Mouse (Mus musculus): ENCODE data around the gene Negr1. TPM values are rescaled to one million over a fixed set of nuclear protein-coding genes. Genes with fewer than 3 reads are reported as not detected.

Gene Negr1
- total RNA-seq, 1 experiment: 0.31 TPM

DNA sequence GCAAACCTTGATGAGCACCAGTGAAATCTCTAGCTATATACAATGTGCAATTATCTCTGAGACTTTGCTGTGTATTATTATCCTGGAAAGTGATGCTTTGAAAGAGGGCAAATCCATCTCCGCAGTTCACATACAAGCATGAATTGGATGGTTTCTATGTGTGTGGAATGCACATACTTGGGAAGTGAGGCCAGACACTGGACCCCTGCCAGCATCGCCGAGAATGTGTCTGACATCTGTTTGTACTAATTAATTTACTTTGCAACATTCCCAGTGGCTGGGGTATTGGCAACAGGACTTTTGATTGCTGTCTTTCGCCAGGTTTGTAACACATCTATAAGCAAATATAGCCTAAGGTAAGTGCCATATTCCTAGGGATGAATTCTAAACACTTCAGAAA lies 420.5 kb downstream of the Negr1 start:
- H3K27ac ChIP-seq (ENCODE audit: insufficient read depth, low read depth, low read length, poor library complexity, severe bottlenecking): no peak overlapping the region
- H3K4me3 ChIP-seq (ENCODE audit: insufficient read depth in 1 of 2, low read depth in 1 of 2, low read length in 2 of 2, poor library complexity in 1 of 2, severe bottlenecking in 1 of 2): no peak overlapping the region
- no peak for DNase-seq (ENCODE audit: low read depth, low spot score)
- H3K4me1 ChIP-seq (ENCODE audit: control insufficient read depth in 2 of 2, insufficient read depth in 2 of 2, low read length in 2 of 2, poor library complexity in 1 of 2): no peaks in the 10 kb centered on the region
- H3K9me3 ChIP-seq (ENCODE audit: control insufficient read depth, insufficient read depth, low read depth, low read length): no peaks in the 10 kb centered on the region
- no peak for TF ChIP-seq HCFC1 (IDR thresholded peaks at IDR 0.05; ENCODE audit: borderline replicate concordance, insufficient read depth, low read length)
- no peak for TF ChIP-seq MAFK (IDR thresholded peaks at IDR 0.05; ENCODE audit: insufficient read depth, low read depth, low read length)
- no peak for TF ChIP-seq CHD2 (IDR thresholded peaks at IDR 0.05; ENCODE audit: low read depth, low read length)
- in situ Hi-C loops (cut with MboI; ENCODE audit: low sequenced_read_pairs in 2 of 2, unreplicated experiment in 2 of 2): no loop called here
- H3K36me3 ChIP-seq (ENCODE audit: control insufficient read depth, insufficient read depth, low read length, poor library complexity, severe bottlenecking): no peaks in the 10 kb centered on the region
- H3K9ac ChIP-seq (ENCODE audit: insufficient read depth, low read depth, low read length, poor library complexity, severe bottlenecking): no peak overlapping the region

DNA sequence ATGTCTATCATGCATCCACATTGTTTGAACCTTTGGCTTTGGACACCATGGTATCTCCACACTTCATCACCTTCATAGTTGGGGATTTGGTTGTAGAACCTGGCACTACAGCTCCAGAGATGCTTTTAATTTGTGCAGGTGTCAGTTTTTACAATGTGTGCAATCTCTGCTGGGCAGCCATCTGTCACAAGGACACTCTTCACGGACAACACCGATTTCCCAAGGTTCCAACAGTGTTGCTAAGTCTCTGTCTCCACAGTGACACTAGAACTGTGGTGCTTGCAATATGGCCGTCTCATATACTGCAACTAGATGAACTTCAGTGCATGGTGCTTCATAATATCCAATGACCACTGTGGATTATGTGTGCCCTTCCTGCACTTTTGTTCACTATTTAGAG lies 425.5 kb downstream of the Negr1 start:
- Histone ChIP-seq H3K4me3 (ENCODE audit: insufficient read depth in 1 of 2, low read depth in 1 of 2, low read length in 2 of 2, poor library complexity in 1 of 2, severe bottlenecking in 1 of 2) (no peak overlapping the region), H3K27ac (ENCODE audit: insufficient read depth, low read depth, low read length, poor library complexity, severe bottlenecking) (no peak overlapping the region), H3K36me3 (ENCODE audit: control insufficient read depth, insufficient read depth, low read length, poor library complexity, severe bottlenecking) (no peaks in the 10 kb centered on the region), H3K4me1 (ENCODE audit: control insufficient read depth in 2 of 2, insufficient read depth in 2 of 2, low read length in 2 of 2, poor library complexity in 1 of 2) (no peaks in the 10 kb centered on the region), H3K9ac (ENCODE audit: insufficient read depth, low read depth, low read length, poor library complexity, severe bottlenecking) (no peak overlapping the region), H3K9me3 (ENCODE audit: control insufficient read depth, insufficient read depth, low read depth, low read length) (no peaks in the 10 kb centered on the region)
- TF ChIP-seq ZC3H11A (IDR thresholded peaks at IDR 0.05; ENCODE audit: borderline replicate concordance, low read depth, low read length): no peak
- TF ChIP-seq ZNF384 (IDR thresholded peaks at IDR 0.05; ENCODE audit: low read depth, low read length): no peak
- no peak for TF ChIP-seq MAFK (IDR thresholded peaks at IDR 0.05; ENCODE audit: insufficient read depth, low read depth, low read length)
- TF ChIP-seq CHD2 (IDR thresholded peaks at IDR 0.05; ENCODE audit: low read depth, low read length): no peak
- TF ChIP-seq HCFC1 (IDR thresholded peaks at IDR 0.05; ENCODE audit: borderline replicate concordance, insufficient read depth, low read length): no peak
- no peak for DNase-seq (ENCODE audit: low read depth, low spot score)
- in situ Hi-C loops (cut with MboI; ENCODE audit: low sequenced_read_pairs in 2 of 2, unreplicated experiment in 2 of 2): no loop called here

DNA sequence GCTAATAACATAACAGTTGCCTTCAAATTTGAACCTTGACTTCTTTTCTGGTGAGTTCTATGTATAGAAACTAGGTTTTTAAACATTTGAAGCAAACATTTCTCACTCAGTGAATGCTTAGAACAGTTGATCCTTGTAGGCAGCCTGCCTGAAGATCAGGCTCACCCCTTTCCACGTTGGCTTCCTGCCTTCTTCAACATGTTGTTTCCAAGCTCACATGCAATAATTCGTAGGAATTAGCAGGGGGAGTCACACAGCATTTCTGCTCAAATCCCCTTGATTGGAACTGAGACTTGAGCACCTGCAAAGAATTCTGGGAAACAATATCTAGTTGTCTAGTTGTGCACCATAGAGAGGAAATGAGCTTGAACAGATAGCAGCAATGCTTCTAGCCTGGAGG lies 430.6 kb downstream of the Negr1 start:
- no peaks in the 10 kb centered on the region for H3K4me1 ChIP-seq (ENCODE audit: control insufficient read depth in 2 of 2, insufficient read depth in 2 of 2, low read length in 2 of 2, poor library complexity in 1 of 2)
- in situ Hi-C loops (cut with MboI; ENCODE audit: low sequenced_read_pairs in 2 of 2, unreplicated experiment in 2 of 2): no loop called here
- no peak for DNase-seq (ENCODE audit: low read depth, low spot score)
- H3K4me3 ChIP-seq (ENCODE audit: insufficient read depth in 1 of 2, low read depth in 1 of 2, low read length in 2 of 2, poor library complexity in 1 of 2, severe bottlenecking in 1 of 2): no peak overlapping the region
- no peak overlapping the region for H3K27ac ChIP-seq (ENCODE audit: insufficient read depth, low read depth, low read length, poor library complexity, severe bottlenecking)
- TF ChIP-seq ZNF384 (IDR thresholded peaks at IDR 0.05; ENCODE audit: low read depth, low read length) (no peak), CHD2 (IDR thresholded peaks at IDR 0.05; ENCODE audit: low read depth, low read length) (no peak), ZC3H11A (IDR thresholded peaks at IDR 0.05; ENCODE audit: borderline replicate concordance, low read depth, low read length) (no peak), MAFK (IDR thresholded peaks at IDR 0.05; ENCODE audit: insufficient read depth, low read depth, low read length) (no peak), HCFC1 (IDR thresholded peaks at IDR 0.05; ENCODE audit: borderline replicate concordance, insufficient read depth, low read length) (no peak)
- no peaks in the 10 kb centered on the region for H3K9me3 ChIP-seq (ENCODE audit: control insufficient read depth, insufficient read depth, low read depth, low read length)
- no peaks in the 10 kb centered on the region for H3K36me3 ChIP-seq (ENCODE audit: control insufficient read depth, insufficient read depth, low read length, poor library complexity, severe bottlenecking)
- H3K9ac ChIP-seq (ENCODE audit: insufficient read depth, low read depth, low read length, poor library complexity, severe bottlenecking): no peak overlapping the region

DNA sequence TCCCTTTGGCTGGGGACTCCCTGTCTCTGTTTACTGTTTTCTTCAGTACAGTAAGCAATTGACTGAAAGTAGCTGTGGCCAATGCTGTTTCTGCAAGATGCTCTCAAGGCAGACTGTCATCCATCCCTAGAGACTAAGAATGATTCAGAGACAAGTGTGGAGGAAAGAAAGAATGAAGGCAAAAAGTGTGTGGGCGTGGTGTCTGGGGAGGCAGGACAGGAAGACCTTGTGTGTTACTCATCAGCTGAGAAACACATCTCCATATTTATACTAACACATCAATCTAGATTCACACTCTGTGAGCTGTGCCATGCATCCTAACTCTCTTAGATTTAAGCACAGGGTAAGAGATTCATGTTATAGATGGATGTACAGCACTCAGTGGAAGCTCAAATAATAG lies 431.2 kb downstream of the Negr1 start:
- in situ Hi-C loops (cut with MboI; ENCODE audit: low sequenced_read_pairs in 2 of 2, unreplicated experiment in 2 of 2): no loop called here

DNA sequence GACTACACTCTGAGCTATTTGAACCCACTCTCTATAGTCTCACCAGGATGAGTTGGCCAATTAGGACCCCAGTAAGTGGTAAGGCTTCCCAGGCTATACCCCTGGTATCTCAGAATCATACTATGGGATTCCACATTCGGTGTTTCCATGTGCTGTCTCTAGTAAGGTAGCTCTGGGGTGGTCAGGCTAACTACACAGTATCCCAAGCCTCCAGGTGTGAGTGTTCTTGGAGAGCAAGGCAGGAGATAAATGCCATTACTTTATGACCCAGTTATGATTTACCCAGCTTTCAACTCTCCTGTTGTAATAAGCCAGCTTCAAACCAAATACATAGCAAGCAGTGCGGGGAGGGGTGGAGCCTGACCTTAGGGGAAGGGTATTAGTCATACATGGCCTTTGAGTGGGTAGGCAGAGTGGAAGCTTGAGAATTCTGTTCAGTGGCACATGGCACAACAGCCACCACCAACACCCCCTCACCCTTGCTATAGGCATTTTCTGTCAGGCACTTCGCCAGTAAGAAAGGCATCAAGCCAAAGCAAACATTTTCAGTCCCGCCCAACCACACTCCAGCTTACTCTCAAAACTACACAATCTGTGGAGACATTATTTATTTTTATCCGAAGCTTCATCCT lies 437.7 kb downstream of the Negr1 start:
- H3K36me3 ChIP-seq (ENCODE audit: control insufficient read depth, insufficient read depth, low read length, poor library complexity, severe bottlenecking): no peaks in the 10 kb centered on the region
- no peaks in the 10 kb centered on the region for H3K9me3 ChIP-seq (ENCODE audit: control insufficient read depth, insufficient read depth, low read depth, low read length)
- no peak for DNase-seq (ENCODE audit: low read depth, low spot score)
- in situ Hi-C loops (cut with MboI; ENCODE audit: low sequenced_read_pairs in 2 of 2, unreplicated experiment in 2 of 2): no loop called here
- no peaks in the 10 kb centered on the region for H3K4me1 ChIP-seq (ENCODE audit: control insufficient read depth in 2 of 2, insufficient read depth in 2 of 2, low read length in 2 of 2, poor library complexity in 1 of 2)
- H3K9ac ChIP-seq (ENCODE audit: insufficient read depth, low read depth, low read length, poor library complexity, severe bottlenecking): no peak overlapping the region
- TF ChIP-seq ZNF384 (IDR thresholded peaks at IDR 0.05; ENCODE audit: low read depth, low read length) (no peak), HCFC1 (IDR thresholded peaks at IDR 0.05; ENCODE audit: borderline replicate concordance, insufficient read depth, low read length) (no peak), ZC3H11A (IDR thresholded peaks at IDR 0.05; ENCODE audit: borderline replicate concordance, low read depth, low read length) (no peak), CHD2 (IDR thresholded peaks at IDR 0.05; ENCODE audit: low read depth, low read length) (no peak), MAFK (IDR thresholded peaks at IDR 0.05; ENCODE audit: insufficient read depth, low read depth, low read length) (no peak)
- H3K27ac ChIP-seq (ENCODE audit: insufficient read depth, low read depth, low read length, poor library complexity, severe bottlenecking): no peak overlapping the region
- no peak overlapping the region for H3K4me3 ChIP-seq (ENCODE audit: insufficient read depth in 1 of 2, low read depth in 1 of 2, low read length in 2 of 2, poor library complexity in 1 of 2, severe bottlenecking in 1 of 2)

More for the DNA sequence above, 431.2 kb downstream of the Negr1 start:
- H3K9ac ChIP-seq (ENCODE audit: insufficient read depth, low read depth, low read length, poor library complexity, severe bottlenecking): no peak overlapping the region
- H3K4me3 ChIP-seq (ENCODE audit: insufficient read depth in 1 of 2, low read depth in 1 of 2, low read length in 2 of 2, poor library complexity in 1 of 2, severe bottlenecking in 1 of 2): no peak overlapping the region
- TF ChIP-seq CHD2 (IDR thresholded peaks at IDR 0.05; ENCODE audit: low read depth, low read length) (no peak), MAFK (IDR thresholded peaks at IDR 0.05; ENCODE audit: insufficient read depth, low read depth, low read length) (no peak), ZNF384 (IDR thresholded peaks at IDR 0.05; ENCODE audit: low read depth, low read length) (no peak), HCFC1 (IDR thresholded peaks at IDR 0.05; ENCODE audit: borderline replicate concordance, insufficient read depth, low read length) (no peak), ZC3H11A (IDR thresholded peaks at IDR 0.05; ENCODE audit: borderline replicate concordance, low read depth, low read length) (no peak)
- DNase-seq (ENCODE audit: low read depth, low spot score): no peak
- H3K9me3 ChIP-seq (ENCODE audit: control insufficient read depth, insufficient read depth, low read depth, low read length): no peaks in the 10 kb centered on the region
- H3K36me3 ChIP-seq (ENCODE audit: control insufficient read depth, insufficient read depth, low read length, poor library complexity, severe bottlenecking): no peaks in the 10 kb centered on the region
- no peak overlapping the region for H3K27ac ChIP-seq (ENCODE audit: insufficient read depth, low read depth, low read length, poor library complexity, severe bottlenecking)
- H3K4me1 ChIP-seq (ENCODE audit: control insufficient read depth in 2 of 2, insufficient read depth in 2 of 2, low read length in 2 of 2, poor library complexity in 1 of 2): no peaks in the 10 kb centered on the region

Data from ES-E14 (cell line).